Mouse (Mus musculus) embryonic fibroblast, embryonic 13.5 days (primary cell): ENCODE results near the gene Hist1h1e.
"Not testable (repeated sequence)": the region's sequence is repeated elsewhere in the genome, so short reads cannot be mapped to it uniquely, and the experiment has no call there.

Experiments used
- CTCF ChIP-seq: IDR thresholded peaks from 2 replicates; pipeline ENCODE4 v1.5.1; 2011; ENCODE audit warnings: mild to moderate bottlenecking, control low read depth, low read length, moderate library complexity, borderline replicate concordance; ENCODE audit not compliant: insufficient read depth
- POLR2A ChIP-seq: IDR thresholded peaks from 2 replicates; pipeline ENCODE4 v1.6.1; 2011; ENCODE audit warnings: low read depth, mild to moderate bottlenecking, control low read depth, low read length, moderate library complexity

DNA sequence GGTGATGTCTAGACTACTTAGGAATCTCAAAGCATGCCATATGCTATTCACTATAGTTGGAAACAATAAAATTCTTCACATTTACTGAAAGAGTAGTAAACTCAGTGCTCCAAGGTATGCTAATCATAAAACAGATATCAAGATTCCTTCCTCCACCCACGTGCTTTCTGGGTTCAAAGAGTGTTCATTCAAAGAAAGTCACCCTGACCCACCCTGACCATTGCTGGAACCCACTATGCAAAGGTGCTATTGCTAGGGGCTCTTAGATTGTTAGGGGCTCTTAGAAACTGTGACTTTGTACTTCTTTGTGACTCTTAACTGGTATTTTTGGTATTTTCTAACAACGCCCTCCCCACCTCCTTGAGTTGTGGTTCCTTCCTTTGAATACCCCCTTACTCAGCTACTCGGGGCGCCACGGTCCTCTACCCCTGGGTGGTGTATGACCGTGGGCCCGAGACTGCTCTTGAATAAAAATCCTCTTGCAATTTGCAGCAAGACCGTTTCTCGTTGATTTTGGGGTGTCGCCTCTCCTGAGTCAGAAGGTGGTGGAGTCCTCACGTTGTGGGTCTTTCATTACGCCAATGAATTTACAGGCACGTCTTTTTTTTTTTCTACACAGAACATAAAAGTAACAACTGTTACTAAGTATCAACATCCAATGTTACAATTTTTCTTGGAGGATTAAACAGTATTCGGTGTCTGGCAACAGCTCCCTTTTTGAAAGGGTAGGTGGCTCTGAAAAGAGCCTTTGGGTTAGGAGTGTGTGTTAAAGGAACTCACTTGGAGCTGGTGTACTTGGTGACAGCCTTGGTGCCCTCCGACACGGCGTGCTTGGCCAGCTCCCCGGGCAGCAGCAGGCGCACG is 49.1 kb downstream of the Hist1h1e start:
- peak; percentile 42; the same call in 1 of the 2 replicates for TF ChIP-seq POLR2A
- not testable (repeated sequence) for TF ChIP-seq CTCF
